Mouse (Mus musculus) liver, adult 10 weeks (tissue): Measurements from ENCODE around the gene Ktn1. TPM values are rescaled to one million over a fixed set of nuclear protein-coding genes. Genes with fewer than 3 reads are reported as not detected.

Experiments used
- polyA plus RNA-seq: library from polyadenylated mRNA; stranded (reverse); fragments of 350-450 nt; fragmentation: Illumina TruSeq; extraction: RNeasy Lipid Tissue Mini Kit (QIAGEN cat#74804); gene quantifications from one replicate; pipeline ENCODE4 v1.2.3, GENCODE M21; 2014; ENCODE audit warnings: low read depth, low replicate concordance

Gene Ktn1
- polyA plus RNA-seq = 23.4 TPM

DNA sequence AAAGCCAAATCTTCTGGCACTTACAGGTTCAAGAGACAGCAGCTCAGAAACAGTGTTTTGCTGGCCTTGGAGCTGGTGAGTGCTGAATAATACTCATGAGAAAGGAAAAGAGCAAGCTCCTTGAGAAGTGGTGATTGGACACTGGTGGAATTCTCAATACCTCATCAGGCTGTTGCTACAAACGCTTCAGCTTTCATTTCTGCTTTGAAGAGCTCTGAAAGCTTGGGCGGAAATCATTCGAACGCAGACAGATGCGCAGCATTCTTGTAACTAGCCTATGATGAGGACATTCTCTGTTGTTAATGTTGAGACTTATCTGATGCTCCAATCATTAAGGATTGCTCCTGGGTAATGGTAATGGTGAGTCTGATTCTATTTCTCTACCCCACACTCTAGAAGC lies at the start of gene Ktn1:
Ktn1 (plus strand) TSS at position 231 of the 400 bp plus-strand sequence.

Other genes starting within 250 kb of the Ktn1 start
- not detected for gene Dlgap5, start 230.0 kb upstream of the Ktn1 start, polyA plus RNA-seq
- gene Fbxo34, start 198.0 kb upstream of the Ktn1 start, polyA plus RNA-seq = 5.9 TPM
- gene Atg14, start 77.8 kb upstream of the Ktn1 start, polyA plus RNA-seq = 7.9 TPM